Mouse (Mus musculus) erythroblast, embryonic 14.5 days (primary cell): Measurements from ENCODE around the gene Pllp.

Source experiments
- GATA1 ChIP-seq: IDR thresholded peaks from 2 replicates; pipeline ENCODE4 v1.6.1; 2012; ENCODE audit warnings: low read length, inconsistent platforms, mixed read lengths
- TAL1 ChIP-seq: IDR thresholded peaks from 3 replicates; pipeline ENCODE4 v1.6.1; 2012; ENCODE audit warnings: low read length, inconsistent platforms, mixed read lengths

DNA sequence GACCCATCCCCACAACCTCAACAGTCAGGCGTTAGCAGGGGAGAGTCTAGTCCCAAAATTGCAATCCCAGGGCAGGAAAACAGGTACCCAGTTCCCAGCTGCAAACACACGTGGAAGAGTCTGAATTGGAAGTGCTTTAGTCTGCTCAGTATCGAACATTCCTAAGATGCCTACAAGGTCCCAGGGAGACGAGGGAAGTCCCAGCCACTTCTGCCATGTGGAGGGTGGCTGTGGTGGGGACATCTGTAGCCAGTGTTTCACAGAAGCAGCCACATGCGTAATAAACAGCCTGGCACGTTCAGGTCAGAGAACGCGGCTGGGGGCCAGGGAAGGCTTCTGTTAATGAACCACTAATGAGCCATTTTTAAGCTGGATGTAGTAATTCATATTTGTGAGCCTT is 14.3 kb upstream of the Pllp start:
- TF ChIP-seq GATA1 (no peak), TAL1 (no peak)
